Mouse (Mus musculus) testis, adult 2 months (tissue): ENCODE measurements around the gene Cd40.

Source experiments
- CTCF ChIP-seq: fragments of 200-500 bp; IDR thresholded peaks from 2 replicates; pipeline ENCODE4 v1.5.1; 2012; ENCODE audit warnings: low read depth, mild to moderate bottlenecking, inconsistent platforms, low read length, moderate library complexity; ENCODE audit not compliant: control insufficient read depth, insufficient read depth, insufficient replicate concordance
- POLR2A ChIP-seq: fragments of 200-500 bp; IDR thresholded peaks from 2 replicates; pipeline ENCODE4 v1.6.1; 2012; ENCODE audit warnings: low read depth, mild to moderate bottlenecking, inconsistent platforms, low read length, moderate library complexity; ENCODE audit not compliant: control insufficient read depth

DNA sequence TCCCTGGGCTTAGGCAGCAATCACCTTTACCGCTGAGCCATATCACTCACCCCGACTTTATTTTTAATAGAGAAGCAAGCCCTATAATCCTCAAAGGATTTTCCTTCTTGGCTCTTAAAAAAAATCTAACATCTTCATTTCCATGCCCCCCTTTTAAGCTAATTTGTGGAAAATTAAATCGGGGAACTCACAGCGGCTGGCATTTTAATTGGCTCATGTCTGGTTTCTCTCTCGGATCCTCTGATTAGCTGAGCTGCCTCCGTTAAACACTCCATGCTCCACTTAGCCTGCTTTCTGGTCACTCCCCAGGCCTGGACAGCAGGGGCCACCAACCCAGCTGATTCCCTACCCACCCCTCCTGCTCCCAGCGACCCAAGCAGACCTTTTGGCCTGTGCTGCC is 37.0 kb downstream of the Cd40 start:
- TF ChIP-seq CTCF (no peak), POLR2A (no peak)
